Mouse (Mus musculus) thymus, postnatal 14 days (tissue): ENCODE measurements around the gene Gm281.

ENCODE experiments used
- DNase-seq: peaks from one replicate; pipeline ENCODE4 v3.0.0; 2021

Gm281 gene

GRCm38 (mm10) chr14:13812801-13813479 is 101.3 kb downstream of the Gm281 start:
- DNase-seq: no peak

- DNase-seq: no peak
These were observed 123.8 kb downstream of the Gm281 start for GRCm38 (mm10) chr14:13790446-13790845.

GRCm38 (mm10) chr14:13790001-13790400 is 124.3 kb downstream of the Gm281 start:
- DNase-seq: no peak

GRCm38 (mm10) chr14:13782970-13783369 is 131.3 kb downstream of the Gm281 start:
- no peak for DNase-seq

- no peak for DNase-seq
These were observed 135.9 kb downstream of the Gm281 start for GRCm38 (mm10) chr14:13778383-13778782.

GRCm38 (mm10) chr14:13771163-13771562 is 143.1 kb downstream of the Gm281 start:
- DNase-seq: no peak

- DNase-seq: no peak
These were observed 143.6 kb downstream of the Gm281 start for GRCm38 (mm10) chr14:13770686-13771085.
